Mouse (Mus musculus): ENCODE measurements at regions not wholly inside any gene's neighbourhood (a gene's known extent, or its start where the extent isn't known, plus 50 kb on each side); places are given as distances from the start of the nearest gene placed in this dataset.

- DNase-seq (ENCODE audit: low spot score): no peak
Measured at GRCm38 (mm10) chr12:78098765-78099194, 95.3 kb upstream of the Gm6657 start.

GRCm38 (mm10) chr12:78099761-78100160 lies 94.3 kb upstream of the Gm6657 start:
- no peak for DNase-seq (ENCODE audit: low spot score)

GRCm38 (mm10) chr12:78100756-78101155 lies 93.3 kb upstream of the Gm6657 start:
- DNase-seq (ENCODE audit: low spot score): no peak

GRCm38 (mm10) chr12:78109931-78110330 lies 84.1 kb upstream of the Gm6657 start:
- DNase-seq (ENCODE audit: low spot score): no peak

GRCm38 (mm10) chr12:78118131-78118530 lies 75.9 kb upstream of the Gm6657 start:
- no peak for DNase-seq (ENCODE audit: low spot score)

GRCm38 (mm10) chr12:78119246-78119645 lies 74.8 kb upstream of the Gm6657 start:
- no peak for DNase-seq (ENCODE audit: low spot score)

GRCm38 (mm10) chr12:78119855-78120254 lies 74.2 kb upstream of the Gm6657 start:
- no peak for DNase-seq (ENCODE audit: low spot score)

GRCm38 (mm10) chr12:78129130-78129845 lies 64.8 kb upstream of the Gm6657 start:
- no peak for DNase-seq (ENCODE audit: low spot score)

GRCm38 (mm10) chr12:78132016-78132797 lies 61.8 kb upstream of the Gm6657 start:
- DNase-seq (ENCODE audit: low spot score): no peak

- DNase-seq (ENCODE audit: low spot score): no peak
Measured at GRCm38 (mm10) chr12:78133341-78133740, 60.7 kb upstream of the Gm6657 start.

- DNase-seq (ENCODE audit: low spot score): no peak
Measured at GRCm38 (mm10) chr12:78133984-78134383, 60.1 kb upstream of the Gm6657 start.

- no peak for DNase-seq (ENCODE audit: low spot score)
Measured at GRCm38 (mm10) chr12:78137196-78137595, 56.8 kb upstream of the Gm6657 start.

- no peak for DNase-seq (ENCODE audit: low spot score)
Measured at GRCm38 (mm10) chr12:78138467-78138866, 55.6 kb upstream of the Gm6657 start.

All from heart, adult 8-10 months (tissue).